Mouse (Mus musculus) lung, postnatal 0 days (tissue): ENCODE results near the gene Bfar. TPM values are rescaled to one million over a fixed set of nuclear protein-coding genes. Genes with fewer than 3 reads are reported as not detected.

Source experiments
- ATAC-seq: fragments of 200-750 bp; cut with Nextera tagmentation; 2 replicates; pipeline ENCODE4 v1.8.0; 2017; ENCODE audit warnings: moderate library complexity
- DNase-seq: peaks from one replicate; pipeline ENCODE4 v3.0.0-alpha.2; 2016; ENCODE audit warnings: low spot score
- H3K27ac ChIP-seq: fragments of 300-500 bp; sonication (generic); 2 replicates; pipeline ENCODE4 v1.5.1; 2014; ENCODE audit warnings: antibody characterized with exemption, mild to moderate bottlenecking, low read length, mixed read lengths
- H3K27me3 ChIP-seq: fragments of 300-500 bp; sonication (generic); replicated peaks from 2 replicates; pipeline ENCODE4 v1.6.1; 2014; ENCODE audit warnings: low read length, mixed read lengths; ENCODE audit not compliant: insufficient read depth
- H3K36me3 ChIP-seq: fragments of 300-500 bp; sonication (generic); 2 replicates; pipeline ENCODE4 v1.6.1; 2014; ENCODE audit warnings: low read length, mixed read lengths; ENCODE audit not compliant: insufficient read depth
- H3K4me1 ChIP-seq: fragments of 300-500 bp; sonication (generic); 2 replicates; pipeline ENCODE4 v1.6.1; 2014; ENCODE audit warnings: antibody characterized with exemption, low read depth, low read length, mixed read lengths; ENCODE audit not compliant: insufficient read depth
- H3K4me2 ChIP-seq: fragments of 300-500 bp; sonication (generic); replicated peaks from 2 replicates; pipeline ENCODE4 v1.6.1; 2014; ENCODE audit warnings: low read depth, mild to moderate bottlenecking, low read length, moderate library complexity, mixed read lengths
- H3K4me3 ChIP-seq: fragments of 300-500 bp; sonication (generic); 2 replicates; pipeline ENCODE4 v1.5.1; 2014; ENCODE audit warnings: low read depth, low read length
- H3K9ac ChIP-seq: fragments of 300-500 bp; sonication (generic); replicated peaks from 2 replicates; pipeline ENCODE4 v1.6.1; 2014; ENCODE audit warnings: low read depth, mild to moderate bottlenecking
- H3K9me3 ChIP-seq: fragments of 300-500 bp; sonication (generic); 2 replicates; pipeline ENCODE4 v1.6.1; 2016; ENCODE audit warnings: low read length, mixed read lengths
- CTCF ChIP-seq: IDR thresholded peaks from 2 replicates; pipeline ENCODE4 v1.5.1; 2016; ENCODE audit warnings: antibody characterized with exemption, mild to moderate bottlenecking
- EP300 ChIP-seq: IDR thresholded peaks from 2 replicates; pipeline ENCODE4 v1.6.1; 2016; ENCODE audit warnings: antibody characterized with exemption, mild to moderate bottlenecking, control low read depth
- WGBS: fragments of 180-500 bp; shearing (Covaris S2); extraction: QIAGEN DNeasy Blood & Tissue Kit; methylation state at CpG from one replicate; pipeline ENCODE4 v1.1.7; 2014; 5-methylcytosine and 5-hydroxymethylcytosine counted together
- polyA plus RNA-seq: library from polyadenylated mRNA; unstranded; fragments of >200 nt; fragmentation: Nextera tagmentation; extraction: Ambion mirVana; gene quantifications from 2 replicates; pipeline ENCODE4 v1.2.1, GENCODE M21; 2015

Bfar gene
- polyA plus RNA-seq, 1 experiment from 2014 or later = 33.3 TPM

DNA sequence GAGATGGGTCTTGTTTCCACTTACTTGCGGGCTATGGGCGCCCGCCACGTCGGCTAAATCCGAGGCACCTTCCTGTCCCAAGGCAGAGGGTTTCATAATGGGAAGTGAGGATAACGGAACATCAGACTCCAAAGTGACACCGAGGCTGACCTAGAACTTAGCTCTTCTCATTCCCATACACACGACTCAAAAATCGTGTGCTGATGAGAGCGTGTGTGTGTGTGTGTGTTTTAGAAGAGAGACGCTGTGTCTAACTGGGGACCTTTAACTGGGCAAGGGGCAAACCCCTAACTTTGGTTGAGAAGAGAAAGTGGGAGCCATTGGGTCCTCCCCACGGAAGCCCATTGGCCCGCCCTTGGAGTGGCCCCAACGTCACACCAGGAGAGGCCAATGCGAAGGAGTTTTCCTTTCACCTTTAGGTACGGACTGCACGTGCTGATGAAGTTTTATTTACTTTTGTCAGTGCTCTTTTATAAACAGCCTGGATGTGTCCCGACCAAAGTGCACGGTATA, 784 bp downstream of the Bfar start:
- peak overlapping the region; percentile 78 for H3K27ac ChIP-seq
- no peaks in the 10 kb centered on the region for H3K27me3 ChIP-seq
- WGBS = 1% methylated on average over 20 of the region's 20 CpGs
- H3K9me3 ChIP-seq = no peaks in the 10 kb centered on the region
- peak overlapping the region; percentile 93 for H3K4me3 ChIP-seq
- ATAC-seq (peak; percentile 71), DNase-seq (peak; percentile 90)
- peak overlapping the region; percentile 83 for H3K4me2 ChIP-seq
- peak overlapping the region; percentile 92 for H3K9ac ChIP-seq
- H3K4me1 ChIP-seq = peaks cover 4% of the 10 kb centered on the region; the same call in 1 of the 2 replicates
- peaks cover 7% of the 10 kb centered on the region; the same call in 1 of the 2 replicates for H3K36me3 ChIP-seq
- TF ChIP-seq EP300 (no peak), CTCF (no peak)

DNA sequence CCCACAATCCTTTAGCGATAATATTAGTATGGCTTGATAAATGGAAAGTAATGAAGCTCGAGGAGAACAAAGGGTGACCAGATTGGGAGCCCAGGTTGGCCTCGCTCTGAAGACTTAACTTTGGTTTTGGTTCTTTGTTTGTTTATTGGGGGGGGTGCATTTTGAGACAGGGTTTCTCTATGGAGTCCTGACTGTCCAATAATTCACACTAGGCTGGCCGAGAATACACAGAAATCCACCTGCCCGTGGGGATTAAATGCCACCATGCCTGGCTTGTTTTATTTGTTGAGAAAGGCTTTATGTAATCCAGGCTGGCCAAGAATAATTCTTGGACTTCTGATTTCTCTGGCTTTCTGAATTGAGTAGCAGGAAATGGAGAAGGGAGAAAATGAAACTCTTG, 1.5 kb downstream of the Bfar start:
- no peaks in the 10 kb centered on the region for H3K9me3 ChIP-seq
- ATAC-seq = no peak
- no peak for TF ChIP-seq CTCF
- TF ChIP-seq EP300 = no peak
- DNase-seq = no peak
- 82% methylated on average over 5 of the region's 5 CpGs for WGBS
- H3K36me3 ChIP-seq = peaks cover 7% of the 10 kb centered on the region; the same call in 1 of the 2 replicates
- no peaks in the 10 kb centered on the region for H3K27me3 ChIP-seq
- H3K4me2 ChIP-seq = peak overlapping the region; percentile 83; the same call in 1 of the 2 replicates
- H3K4me1 ChIP-seq = peaks cover 4% of the 10 kb centered on the region; the same call in 1 of the 2 replicates
- no peak overlapping the region for H3K27ac ChIP-seq
- H3K4me3 ChIP-seq = peak overlapping the region; percentile 93; the same call in 1 of the 2 replicates
- H3K9ac ChIP-seq = no peak overlapping the region

DNA sequence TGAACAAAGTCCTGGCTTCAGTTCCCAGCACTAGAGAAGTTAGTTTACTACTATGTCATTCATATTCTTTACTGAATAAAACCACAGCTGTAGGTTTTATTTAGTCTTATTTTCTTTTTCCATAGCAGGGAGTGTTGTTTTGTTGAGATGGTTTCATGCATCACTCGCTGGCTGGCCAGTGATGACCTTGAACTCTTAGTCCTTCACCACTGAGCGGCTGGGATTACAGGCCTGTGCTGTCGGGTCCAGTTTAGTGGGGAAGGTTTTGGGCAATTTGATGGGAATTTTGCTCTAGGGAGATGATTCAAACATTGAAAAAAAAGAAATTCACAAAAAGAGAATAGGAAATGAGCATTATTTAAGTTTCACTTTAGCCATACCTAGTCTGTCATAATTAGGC, 2.9 kb downstream of the Bfar start:
- DNase-seq = no peak
- Histone ChIP-seq H3K4me2 (no peak overlapping the region), H3K36me3 (peaks cover 7% of the 10 kb centered on the region; the same call in 1 of the 2 replicates), H3K9me3 (no peaks in the 10 kb centered on the region), H3K27me3 (no peaks in the 10 kb centered on the region), H3K4me3 (no peak overlapping the region), H3K4me1 (peaks cover 4% of the 10 kb centered on the region; the same call in 1 of the 2 replicates), H3K27ac (no peak overlapping the region), H3K9ac (no peak overlapping the region)
- TF ChIP-seq CTCF = no peak
- no peak for TF ChIP-seq EP300
- WGBS = 90% methylated on average over 3 of the region's 3 CpGs
- no peak for ATAC-seq

DNA sequence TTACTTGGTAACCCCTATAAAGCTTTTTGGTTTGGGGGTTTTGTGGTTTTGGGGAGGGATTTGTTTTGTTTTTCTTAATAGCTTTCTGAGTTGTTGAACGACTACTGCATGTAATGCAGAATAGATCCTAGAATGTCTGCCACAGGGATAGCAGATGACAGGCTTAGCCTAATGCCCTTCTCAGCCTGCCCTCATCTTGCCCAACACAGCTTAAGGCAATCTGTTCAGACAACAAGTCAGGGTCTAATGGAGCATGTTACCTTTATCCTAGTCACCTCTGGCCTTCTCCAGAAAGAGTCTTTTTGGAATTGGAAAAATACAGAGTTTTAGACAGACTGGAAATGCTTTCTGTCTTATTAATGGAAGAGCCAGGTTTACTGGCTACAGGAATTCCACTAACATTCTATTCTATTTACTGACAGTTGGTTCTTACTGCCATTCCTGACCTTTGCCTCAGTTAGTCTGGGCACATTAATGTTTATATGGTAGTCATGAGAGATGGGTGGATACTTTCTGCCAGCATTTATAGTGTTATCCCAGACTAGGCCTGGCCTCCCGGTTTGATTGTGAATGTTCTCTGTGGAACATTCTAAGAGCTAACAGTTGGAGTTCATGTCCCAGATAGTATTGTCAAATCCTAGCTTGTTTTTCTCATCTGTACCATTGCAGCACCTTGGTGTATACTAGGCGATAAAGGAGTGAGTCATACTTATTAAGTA, 7.1 kb downstream of the Bfar start:
- ATAC-seq (no peak), DNase-seq (no peak)
- H3K9me3 ChIP-seq = no peaks in the 10 kb centered on the region
- H3K4me2 ChIP-seq = no peak overlapping the region
- H3K27ac ChIP-seq = no peak overlapping the region
- WGBS = 84% methylated on average over 3 of the region's 3 CpGs
- H3K36me3 ChIP-seq = peaks cover 7% of the 10 kb centered on the region; the same call in 1 of the 2 replicates
- H3K4me3 ChIP-seq = no peak overlapping the region
- H3K4me1 ChIP-seq = no peaks in the 10 kb centered on the region
- no peaks in the 10 kb centered on the region for H3K27me3 ChIP-seq
- no peak overlapping the region for H3K9ac ChIP-seq
- TF ChIP-seq EP300 = no peak

DNA sequence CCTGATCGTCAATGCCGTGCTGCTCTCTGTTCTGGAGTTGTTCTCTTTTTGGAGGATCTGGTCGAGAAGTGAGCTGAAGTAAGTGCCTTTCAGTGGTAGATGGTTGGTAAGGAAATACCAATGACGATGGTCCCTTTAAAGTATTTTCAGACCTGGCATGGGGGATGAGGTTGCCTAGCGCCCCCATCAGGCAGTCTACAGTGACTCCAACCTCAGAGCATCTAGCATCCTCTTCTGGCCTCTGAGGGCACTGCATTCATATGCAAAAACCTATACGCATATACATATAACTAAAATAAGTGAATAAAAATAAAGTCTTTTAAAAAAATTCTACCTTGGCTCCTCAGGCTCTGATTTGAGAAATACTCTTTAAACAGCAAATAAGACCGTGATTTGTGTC, 27.3 kb downstream of the Bfar start:
- H3K4me2 ChIP-seq = no peak overlapping the region
- DNase-seq = no peak
- H3K36me3 ChIP-seq = peaks cover 33% of the 10 kb centered on the region
- no peak overlapping the region for H3K4me3 ChIP-seq
- no peaks in the 10 kb centered on the region for H3K9me3 ChIP-seq
- H3K27me3 ChIP-seq = no peaks in the 10 kb centered on the region
- no peak overlapping the region for H3K27ac ChIP-seq
- WGBS = 92% methylated on average over 7 of the region's 7 CpGs
- ATAC-seq = no peak
- TF ChIP-seq EP300 = no peak
- TF ChIP-seq CTCF = peak; percentile 57
- H3K9ac ChIP-seq = no peak overlapping the region
- H3K4me1 ChIP-seq = no peaks in the 10 kb centered on the region

DNA sequence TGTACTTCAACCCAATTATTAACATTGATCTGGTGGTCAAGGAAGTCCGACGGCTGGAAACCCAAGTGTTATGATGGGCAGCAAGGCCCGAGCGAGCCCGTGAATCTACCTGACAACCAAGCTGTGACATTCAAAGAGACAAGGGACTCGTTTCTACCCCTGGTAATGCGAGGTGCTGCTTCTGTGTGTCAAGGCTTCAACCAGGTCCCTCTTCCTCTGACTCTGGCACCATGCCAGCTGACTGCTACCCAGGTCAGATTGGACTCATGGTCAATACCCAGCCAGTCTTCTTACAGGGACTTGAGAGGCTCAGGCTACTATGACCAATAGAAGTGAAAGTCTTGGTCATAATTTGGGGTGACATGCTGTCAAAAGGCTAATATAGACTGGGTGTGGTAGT, 30.5 kb downstream of the Bfar start:
- Histone ChIP-seq H3K4me1 (no peaks in the 10 kb centered on the region), H3K9ac (no peak overlapping the region), H3K4me2 (no peak overlapping the region), H3K4me3 (no peak overlapping the region), H3K27me3 (no peaks in the 10 kb centered on the region), H3K9me3 (no peaks in the 10 kb centered on the region), H3K36me3 (peaks cover 29% of the 10 kb centered on the region), H3K27ac (no peak overlapping the region)
- DNase-seq (no peak), ATAC-seq (no peak)
- WGBS = 94% methylated on average over 7 of the region's 7 CpGs
- TF ChIP-seq CTCF (no peak), EP300 (no peak)
